Mouse (Mus musculus) thymus, adult 2 months (tissue): ENCODE data around the gene Gramd4. TPM values are rescaled to one million over a fixed set of nuclear protein-coding genes. Genes with fewer than 3 reads are reported as not detected.
A peak's percentile ranks its signal among the peaks of the same experiment; 100 is the strongest.
"Not testable (repeated sequence)": the region's sequence is repeated elsewhere in the genome, so short reads cannot be mapped to it uniquely, and the experiment has no call there.

Experiments used
- DNase-seq: peaks from one replicate; pipeline ENCODE4 v3.0.0; 2021
- H3K27ac ChIP-seq: fragments of 200-500 bp; 2 replicates; pipeline ENCODE4 v1.5.1; 2012; ENCODE audit warnings: low read length, control low read depth; ENCODE audit not compliant: control insufficient read depth, insufficient read depth
- H3K27me3 ChIP-seq: fragments of 200-500 bp; 2 replicates; pipeline ENCODE4 v1.6.1; 2012; ENCODE audit warnings: mild to moderate bottlenecking, low read length, moderate library complexity, mixed read lengths; ENCODE audit not compliant: control insufficient read depth, insufficient read depth
- H3K36me3 ChIP-seq: fragments of 200-500 bp; 2 replicates; pipeline ENCODE4 v1.6.1; 2012; ENCODE audit warnings: mild to moderate bottlenecking, low read length, moderate library complexity; ENCODE audit not compliant: control insufficient read depth, insufficient read depth
- H3K4me1 ChIP-seq: fragments of 200-500 bp; replicated peaks from 2 replicates; pipeline ENCODE4 v1.6.1; 2012; ENCODE audit warnings: low read length; ENCODE audit not compliant: control insufficient read depth, insufficient read depth
- H3K4me3 ChIP-seq: fragments of 200-500 bp; 2 replicates; pipeline ENCODE4 v1.5.1; 2012; ENCODE audit warnings: mild to moderate bottlenecking, low read length, control low read depth, moderate library complexity; ENCODE audit not compliant: control insufficient read depth, insufficient read depth
- CTCF ChIP-seq: fragments of 200-500 bp; IDR thresholded peaks from 2 replicates; pipeline ENCODE4 v1.5.1; 2012; ENCODE audit warnings: mild to moderate bottlenecking, control low read depth, low read length, moderate library complexity, borderline replicate concordance; ENCODE audit not compliant: control insufficient read depth, poor library complexity, insufficient read depth; ENCODE audit errors: extremely low read depth
- POLR2A ChIP-seq: fragments of 200-500 bp; IDR thresholded peaks from 2 replicates; pipeline ENCODE4 v1.6.1; 2012; ENCODE audit warnings: mild to moderate bottlenecking, low read length, control low read depth, moderate library complexity; ENCODE audit not compliant: control insufficient read depth, poor library complexity, insufficient read depth; ENCODE audit errors: extremely low read depth
- WGBS: fragments of 180-500 bp; shearing (Covaris S2); methylation state at CpG from one replicate; pipeline ENCODE4 v1.1.7; 2018; 5-methylcytosine and 5-hydroxymethylcytosine counted together
- polyA plus RNA-seq: library from polyadenylated mRNA; depleted of rRNA; stranded (reverse); fragments of >200 nt; gene quantifications from 2 replicates; pipeline ENCODE4 v1.2.3, GENCODE M21; 2012

The Gramd4 gene
- polyA plus RNA-seq, 1 experiment, result 37.1 TPM

DNA sequence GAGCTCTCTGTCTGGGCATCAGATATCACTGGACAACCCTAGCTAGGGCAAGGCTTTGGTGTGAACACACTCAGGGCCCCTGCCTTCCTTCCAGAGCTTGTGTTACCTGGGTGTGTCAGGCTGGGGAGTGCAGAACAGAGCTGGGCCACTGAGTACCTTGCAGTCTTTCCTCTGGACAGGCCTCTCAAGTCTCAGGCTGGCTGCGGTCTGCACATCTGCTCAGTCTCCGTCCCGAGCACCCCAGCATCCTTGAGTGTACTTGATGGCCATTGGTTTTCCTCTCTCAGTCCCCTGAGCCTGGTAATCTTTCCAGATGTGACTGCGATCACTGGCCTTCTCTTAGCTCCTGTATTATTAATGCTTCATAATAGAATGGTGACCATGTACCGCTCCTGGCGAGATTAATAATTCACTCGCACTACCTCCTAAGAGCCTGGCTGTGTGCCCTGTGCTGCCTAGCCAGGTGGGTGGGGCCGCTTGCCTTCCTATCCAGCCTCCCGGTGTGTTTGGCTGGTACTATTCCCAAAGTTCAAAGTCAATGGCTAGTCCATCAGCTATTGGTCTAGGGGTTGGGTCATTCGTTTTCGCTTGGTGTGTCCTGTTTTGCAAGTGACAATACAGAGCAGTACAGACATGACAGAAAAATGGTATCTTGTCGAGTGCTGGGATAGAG, 34.6 kb downstream of the Gramd4 start:
- Histone ChIP-seq H3K36me3 (no peaks in the 10 kb centered on the region), H3K4me3 (no peak overlapping the region), H3K27ac (no peak overlapping the region), H3K27me3 (no peaks in the 10 kb centered on the region), H3K4me1 (peaks cover 20% of the 10 kb centered on the region)
- WGBS, result 95% methylated on average over 12 of the region's 12 CpGs
- DNase-seq, result no peak
- TF ChIP-seq POLR2A (no peak), CTCF (no peak)

DNA sequence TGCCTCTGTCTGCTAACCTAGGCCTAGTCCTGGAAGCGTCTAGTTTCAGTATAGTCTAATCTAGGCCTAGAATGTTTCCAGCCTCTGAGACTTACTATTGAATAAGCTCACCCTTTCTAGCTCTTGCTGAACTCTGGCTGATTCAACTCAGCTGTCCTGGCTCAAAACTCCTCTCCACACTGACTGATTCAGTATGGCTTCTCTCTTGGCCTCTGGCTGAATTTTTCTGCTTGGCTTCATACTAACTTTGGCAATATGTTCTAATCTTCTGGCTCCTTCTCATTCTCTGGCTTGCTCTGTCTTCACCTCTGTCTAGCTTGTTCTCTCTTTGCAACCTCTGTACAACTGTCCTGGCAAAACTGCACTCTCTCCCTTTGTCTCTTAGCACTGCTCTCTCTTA, 35.7 kb downstream of the Gramd4 start:
- Histone ChIP-seq H3K27me3 (no peaks in the 10 kb centered on the region), H3K4me1 (peaks cover 17% of the 10 kb centered on the region), H3K4me3 (no peak overlapping the region), H3K27ac (no peak overlapping the region), H3K36me3 (no peaks in the 10 kb centered on the region)
- TF ChIP-seq CTCF (no peak), POLR2A (no peak)
- DNase-seq, result no peak
- 97% methylated on average over 1 of the region's 1 CpGs for WGBS

DNA sequence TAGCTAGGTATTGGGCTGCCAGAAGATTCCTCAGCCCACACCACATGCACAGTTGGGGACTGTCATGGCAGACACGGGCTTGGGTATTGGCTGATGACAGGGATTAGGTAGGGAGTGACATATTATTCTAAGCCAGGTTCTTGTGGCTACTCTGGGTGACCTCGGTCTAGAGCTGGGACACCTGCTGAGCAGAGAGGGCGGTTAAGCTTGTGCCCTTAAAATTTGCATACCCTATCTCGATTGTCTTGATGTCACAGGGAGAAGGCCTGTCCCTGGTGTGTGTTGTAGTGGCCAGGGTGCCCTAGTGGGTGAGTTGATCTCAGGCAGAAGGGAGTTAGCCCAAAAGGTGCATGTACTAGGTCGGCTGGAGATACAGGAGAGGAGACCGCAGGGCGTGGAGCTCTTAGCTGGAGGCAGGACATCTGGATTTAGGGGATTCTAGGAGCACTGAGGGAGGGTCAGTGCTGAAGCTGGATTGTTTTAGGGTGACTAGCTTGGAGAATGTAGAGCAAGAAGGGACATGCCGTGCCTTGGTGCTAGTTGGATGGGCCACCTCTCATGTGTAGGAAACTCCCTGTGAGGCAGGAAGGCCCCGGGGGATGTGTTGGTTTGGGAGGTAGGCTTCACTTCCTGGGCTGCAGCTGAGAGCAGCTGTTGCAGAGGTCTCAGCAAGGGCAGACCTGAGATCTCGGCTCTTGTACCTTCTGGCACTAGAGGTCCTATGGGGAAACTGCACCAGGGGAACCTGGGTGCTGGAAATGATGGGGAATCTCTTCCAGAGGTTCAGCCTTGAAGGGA, 37.0 kb downstream of the Gramd4 start:
- Histone ChIP-seq H3K36me3 (no peaks in the 10 kb centered on the region), H3K27ac (no peak overlapping the region), H3K4me1 (peaks cover 15% of the 10 kb centered on the region), H3K4me3 (no peak overlapping the region), H3K27me3 (no peaks in the 10 kb centered on the region)
- no peak for TF ChIP-seq POLR2A
- no peak for TF ChIP-seq CTCF
- peak; percentile 40 for DNase-seq
- 55% methylated on average over 10 of the region's 10 CpGs for WGBS

DNA sequence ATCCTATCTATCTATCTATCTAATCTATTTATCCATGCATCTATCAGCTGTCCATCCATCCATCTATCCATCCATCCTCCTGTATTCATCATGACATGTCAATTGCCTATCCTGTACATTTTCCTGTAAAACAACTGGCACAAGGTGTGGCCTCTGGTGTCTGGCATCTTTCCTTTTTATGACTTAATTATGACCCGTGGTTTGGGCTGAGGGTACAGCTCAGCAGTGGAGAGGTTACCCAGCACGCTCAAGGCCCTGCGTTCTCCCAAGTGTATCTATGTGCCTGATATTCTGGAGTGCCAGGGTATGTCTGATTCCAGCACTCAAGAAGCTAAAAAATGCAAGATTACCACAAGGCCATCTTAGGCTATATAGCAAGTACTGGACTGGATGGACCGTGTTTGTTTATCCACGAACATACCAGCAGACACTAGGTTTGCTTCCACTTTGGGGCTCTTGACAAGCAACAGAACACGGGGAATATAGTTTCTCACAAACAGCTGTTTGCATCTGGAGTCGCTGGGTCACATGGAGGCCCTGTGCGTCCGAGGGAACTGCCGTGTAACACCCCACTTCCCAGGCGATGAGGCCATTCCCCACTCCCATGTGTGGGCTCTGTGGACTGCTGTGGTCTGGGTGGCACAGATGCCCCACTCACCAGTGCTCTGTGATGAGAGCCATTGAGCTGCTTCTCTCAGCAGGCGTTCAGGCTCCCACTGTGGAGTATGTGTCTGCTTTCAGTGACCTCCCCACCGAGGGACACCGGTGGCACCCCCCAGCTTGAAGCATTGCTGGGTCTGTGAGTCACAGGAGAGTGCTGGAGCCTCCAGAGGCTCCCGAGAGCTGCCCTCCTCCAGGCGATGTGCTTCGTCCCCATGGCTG, 38.5 kb downstream of the Gramd4 start:
- 96% methylated on average over 17 of the region's 17 CpGs for WGBS
- no peak for DNase-seq
- H3K27ac ChIP-seq, result no peak overlapping the region

DNA sequence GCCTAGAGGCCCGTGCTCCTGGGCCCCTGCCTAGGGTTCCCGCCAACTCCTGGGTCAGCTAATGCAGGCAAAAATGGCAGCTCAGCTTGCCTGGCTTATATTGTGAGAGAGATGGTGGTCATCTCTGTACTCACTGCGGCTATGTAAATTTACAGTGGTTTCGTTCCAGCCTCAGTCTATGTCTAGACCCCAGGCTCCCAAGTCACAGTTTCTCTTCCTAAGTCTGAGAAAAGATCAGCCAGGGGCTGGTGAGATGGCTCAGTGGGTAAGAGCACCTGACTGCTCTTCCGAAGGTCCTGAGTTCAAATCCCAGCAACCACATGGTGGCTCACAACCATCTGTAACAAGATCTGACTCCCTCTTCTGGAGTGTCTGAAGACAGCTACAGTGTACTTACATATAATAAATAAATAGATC, 39.1 kb downstream of the Gramd4 start:
- H3K27ac ChIP-seq, H3K36me3 ChIP-seq, H3K4me3 ChIP-seq, DNase-seq, H3K27me3 ChIP-seq: not testable (repeated sequence)
- peaks cover 13% of the 10 kb centered on the region for H3K4me1 ChIP-seq
- WGBS, result 97% methylated on average over 5 of the region's 5 CpGs

More for the DNA sequence above, 38.5 kb downstream of the Gramd4 start:
- Histone ChIP-seq H3K27me3 (no peaks in the 10 kb centered on the region), H3K4me1 (peaks cover 13% of the 10 kb centered on the region), H3K36me3 (no peaks in the 10 kb centered on the region), H3K4me3 (no peak overlapping the region)
- TF ChIP-seq CTCF, result no peak
- no peak for TF ChIP-seq POLR2A

DNA sequence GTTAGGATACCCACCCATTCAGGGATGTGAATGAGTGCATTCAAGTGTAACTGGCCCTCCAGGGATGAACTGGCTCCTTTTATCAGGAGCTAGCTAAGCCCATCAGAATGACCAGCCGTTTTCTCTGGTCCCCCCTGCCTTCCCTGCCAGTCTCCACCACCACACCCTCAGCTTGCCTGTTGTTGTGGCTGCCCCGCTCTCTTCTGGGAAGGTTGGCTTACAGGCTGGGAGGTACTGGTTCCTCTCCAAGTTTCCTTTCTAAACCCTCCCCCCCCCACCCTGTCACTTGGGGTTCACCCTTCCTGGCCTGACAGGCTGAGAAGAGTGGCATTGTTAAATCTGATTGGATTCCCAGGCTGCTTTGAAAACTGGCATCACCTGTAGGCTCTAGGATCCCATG, 40.4 kb downstream of the Gramd4 start:
- 93% methylated on average over 2 of the region's 2 CpGs for WGBS

More for the DNA sequence above, 40.4 kb downstream of the Gramd4 start:
- Histone ChIP-seq H3K4me3 (no peak overlapping the region), H3K27ac (no peak overlapping the region), H3K27me3 (no peaks in the 10 kb centered on the region), H3K36me3 (no peaks in the 10 kb centered on the region), H3K4me1 (peaks cover 13% of the 10 kb centered on the region)
- no peak for DNase-seq
- TF ChIP-seq CTCF (no peak), POLR2A (no peak)
